Mouse (Mus musculus): Measurements from ENCODE around the gene Necab3.

- no peak for TF ChIP-seq CTCF (IDR thresholded peaks at IDR 0.05; ENCODE audit: low read depth, low read length)
- TF ChIP-seq GATA1 (IDR thresholded peaks at IDR 0.05; ENCODE audit: borderline replicate concordance, low read length), result no peak
- no peak for TF ChIP-seq GATA2 (IDR thresholded peaks at IDR 0.05; ENCODE audit: borderline replicate concordance, low read depth, low read length)
- no peak for TF ChIP-seq POLR2AphosphoS5 (IDR thresholded peaks at IDR 0.05; ENCODE audit: insufficient replicate concordance, low read depth, low read length)
- no peak for TF ChIP-seq TAL1 (conservative IDR thresholded peaks at IDR 0.05; ENCODE audit: low read depth, low read length)
Observed at GRCm38 (mm10) chr2:154565562-154565961, 6.9 kb upstream of the Necab3 start.
